Mouse (Mus musculus) right cerebral cortex, postnatal 4 days (tissue): ENCODE measurements at regions not wholly inside any gene's neighbourhood (a gene's known extent, or its start where the extent isn't known, plus 50 kb on each side); places are given as distances from the start of the nearest gene placed in this dataset.

Experiments
- DNase-seq: peaks from one replicate; pipeline ENCODE4 v3.0.0-alpha.2; 2022

- DNase-seq: no peak
Measured at GRCm38 (mm10) chr9:35328503-35328902, 60.8 kb downstream of the Rpusd4 start.

GRCm38 (mm10) chr9:35330386-35330785 is 62.7 kb downstream of the Rpusd4 start:
- DNase-seq: no peak

DNA sequence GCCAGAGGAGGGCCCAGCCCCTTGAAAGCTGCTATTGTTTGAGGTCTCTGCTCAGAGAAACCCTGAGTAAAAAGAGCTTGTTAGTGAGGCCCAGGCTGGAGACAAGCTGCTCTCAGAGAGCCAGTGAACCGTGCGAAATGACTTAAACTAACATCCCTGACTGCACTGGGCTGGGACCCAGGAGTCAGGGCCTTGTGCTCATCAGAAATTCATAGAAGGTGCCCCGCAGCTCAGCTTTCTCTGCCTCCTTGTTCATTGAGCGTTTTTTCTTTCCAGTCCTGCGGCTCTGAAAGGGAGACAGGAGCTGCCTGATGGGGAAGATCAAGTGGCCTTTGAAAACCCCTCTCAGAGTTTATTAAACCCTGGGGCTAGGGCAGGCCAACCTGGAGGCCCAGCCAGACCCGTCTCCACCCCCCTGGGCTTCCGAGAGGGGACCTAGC is 63.6 kb downstream of the Rpusd4 start:
- no peak for DNase-seq

DNA sequence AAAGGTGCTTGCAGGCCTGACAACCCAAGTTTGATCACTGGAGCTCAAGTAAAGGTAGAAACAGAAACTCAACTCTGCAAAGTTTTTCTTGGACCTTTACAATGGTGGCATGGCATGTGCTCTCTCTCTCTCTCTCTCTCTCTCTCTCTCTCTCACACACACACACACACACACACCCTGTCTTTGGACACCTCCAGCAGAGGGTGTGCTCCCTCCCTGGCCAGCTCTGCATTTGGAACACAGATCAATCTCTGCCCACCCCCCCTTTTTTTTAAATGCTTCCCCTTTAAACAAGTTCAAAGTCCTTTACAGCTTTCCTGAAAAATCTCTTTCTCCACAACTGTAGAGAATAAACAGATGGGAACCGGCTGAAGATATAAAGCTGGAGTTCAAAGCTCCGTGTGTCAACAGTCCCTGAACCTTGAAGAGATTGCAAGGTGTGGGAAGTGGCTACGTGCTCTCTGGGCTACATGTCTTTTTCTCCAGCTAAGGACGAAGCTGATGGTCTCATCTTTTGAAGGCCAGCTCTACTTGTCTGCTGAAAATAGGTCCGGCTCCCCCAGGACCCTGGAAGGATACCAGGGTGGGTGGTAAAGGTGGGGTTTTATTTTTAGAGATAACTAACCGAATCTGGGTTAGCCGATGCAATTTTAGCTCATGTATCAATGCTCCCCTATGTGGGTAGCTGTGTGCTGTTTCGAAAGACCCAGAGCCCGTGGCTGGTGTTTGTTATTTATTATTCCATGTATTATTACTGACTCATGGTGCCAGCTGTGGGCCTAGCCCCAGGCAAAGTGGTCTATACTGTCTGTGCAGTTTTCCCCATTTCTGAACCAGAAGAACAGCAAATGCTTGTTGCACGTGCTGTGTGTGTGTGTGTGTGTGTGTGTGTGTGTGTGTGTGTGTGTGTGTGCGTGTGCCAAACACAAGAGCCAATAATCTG is 65.3 kb downstream of the Rpusd4 start:
- DNase-seq: no peak

GRCm38 (mm10) chr9:35333631-35334005 is 66.0 kb downstream of the Rpusd4 start:
- DNase-seq: no peak

- DNase-seq: no peak
Measured at GRCm38 (mm10) chr9:35334536-35334935, 66.9 kb downstream of the Rpusd4 start.

DNA sequence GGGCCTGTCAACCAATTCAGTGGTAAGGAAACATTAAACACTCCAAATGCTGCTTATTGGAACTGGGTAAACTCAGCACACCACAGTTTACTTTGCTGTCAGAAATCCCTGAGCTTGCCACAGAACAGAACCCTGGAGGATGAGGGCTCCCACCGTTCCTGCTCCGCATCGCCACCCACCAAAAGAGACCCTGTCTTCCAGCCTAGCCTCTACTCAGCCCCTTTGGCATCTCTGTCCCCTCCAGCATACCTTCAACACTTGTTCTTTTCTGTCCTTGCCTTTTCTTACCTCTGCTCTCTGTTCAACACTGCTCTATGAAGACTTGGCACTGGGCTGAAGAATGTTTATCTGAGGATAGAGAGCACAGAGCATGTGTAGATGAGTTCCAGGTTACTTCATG is 67.5 kb downstream of the Rpusd4 start:
- DNase-seq: no peak

GRCm38 (mm10) chr9:35335888-35336700 is 68.4 kb downstream of the Rpusd4 start:
- no peak for DNase-seq

GRCm38 (mm10) chr9:35336701-35337055 is 69.0 kb downstream of the Rpusd4 start:
- DNase-seq: no peak

DNA sequence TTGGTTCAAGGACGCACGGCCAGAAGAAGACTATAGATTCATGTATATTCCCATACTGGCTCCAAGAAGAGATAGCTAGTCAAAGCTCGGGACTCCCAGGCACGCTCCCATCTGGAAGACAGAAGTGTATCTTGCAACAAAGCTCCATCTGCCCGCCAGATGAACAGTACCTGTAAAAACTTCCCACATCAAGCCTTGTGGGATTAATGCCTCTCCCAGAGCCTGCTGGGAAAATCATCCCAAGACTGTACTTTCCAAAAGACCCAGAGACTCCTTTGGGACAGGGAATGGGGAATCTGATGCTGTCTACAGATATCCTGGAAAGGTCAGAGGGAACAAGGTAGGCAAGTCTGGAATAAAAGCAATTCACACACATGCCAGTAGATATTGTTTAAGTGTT is 71.2 kb downstream of the Rpusd4 start:
- no peak for DNase-seq

DNA sequence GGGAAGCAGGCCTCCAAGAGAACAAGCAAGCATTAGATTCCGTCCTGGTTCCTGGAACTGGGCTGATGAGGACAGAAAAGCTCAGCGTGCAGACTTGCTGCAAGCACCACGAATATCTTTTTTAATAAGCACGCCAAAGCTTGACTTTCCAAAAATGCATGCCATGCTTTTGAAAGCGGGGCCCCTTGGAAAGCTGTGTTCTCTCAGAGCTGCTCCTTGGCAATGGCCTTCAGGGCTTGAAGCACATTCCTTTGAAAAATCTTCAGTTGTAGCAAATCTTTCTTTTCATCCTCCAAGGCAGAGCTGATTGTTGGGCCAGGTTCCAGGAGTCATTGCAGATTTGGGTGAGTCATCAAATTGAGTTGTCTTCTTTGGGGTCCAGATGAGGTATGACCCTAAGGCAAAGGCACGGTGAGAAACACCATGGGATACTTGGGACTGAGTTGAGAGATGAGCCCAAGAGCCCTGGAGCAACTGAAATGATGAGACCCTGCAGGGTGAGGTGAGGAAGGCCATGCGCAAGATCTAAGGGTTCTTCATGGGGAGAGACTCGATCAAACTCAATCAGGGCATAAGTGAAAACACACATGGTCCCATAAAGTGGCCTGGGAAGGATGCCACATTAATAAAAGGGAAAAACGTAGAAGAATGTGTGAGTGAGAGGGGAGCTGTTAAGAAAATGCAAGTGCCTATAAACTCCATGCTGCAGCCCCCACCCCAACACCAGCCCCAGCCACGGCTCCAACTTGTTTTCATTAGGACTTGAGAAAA is 72.0 kb downstream of the Rpusd4 start:
- no peak for DNase-seq

GRCm38 (mm10) chr9:35340263-35340573 is 72.6 kb downstream of the Rpusd4 start:
- no peak for DNase-seq

DNA sequence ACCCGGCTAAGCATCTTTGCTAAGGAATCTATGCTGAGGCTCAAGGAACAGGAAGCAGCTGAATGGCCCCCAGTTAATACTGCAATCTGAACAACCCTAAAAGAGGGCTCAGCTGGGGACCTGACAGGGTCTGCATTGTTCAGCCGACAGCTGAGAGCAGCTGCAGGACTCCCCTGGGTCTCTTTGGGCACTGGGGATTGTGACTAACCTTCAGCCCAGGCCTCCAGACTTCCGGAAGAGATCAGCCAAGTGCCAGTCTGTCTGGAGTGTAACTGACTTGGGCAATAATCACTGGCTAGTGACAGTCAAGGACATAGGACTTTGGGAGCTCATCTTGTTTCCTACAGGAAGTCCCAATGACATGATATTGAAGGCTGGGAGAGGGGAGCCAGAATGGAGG is 73.1 kb downstream of the Rpusd4 start:
- no peak for DNase-seq

DNA sequence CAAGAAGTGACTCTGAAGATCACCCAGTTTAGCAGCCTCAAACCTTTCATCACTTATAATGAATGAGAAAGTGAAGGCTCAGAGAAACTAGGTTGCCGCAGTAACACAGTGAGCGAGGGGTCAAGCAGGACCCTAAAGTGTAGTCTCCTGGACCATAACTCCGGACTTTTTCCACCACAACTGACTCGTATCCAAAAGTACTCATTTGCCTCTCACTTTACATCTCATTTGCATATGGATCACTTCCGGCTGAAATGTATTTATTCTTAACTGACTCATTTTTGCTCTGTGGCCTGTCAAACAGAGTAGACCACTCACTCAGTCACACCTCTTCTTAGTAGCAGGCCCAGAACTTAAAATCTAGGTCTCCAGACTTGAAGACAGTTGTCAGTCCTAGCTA is 73.7 kb downstream of the Rpusd4 start:
- no peak for DNase-seq

DNA sequence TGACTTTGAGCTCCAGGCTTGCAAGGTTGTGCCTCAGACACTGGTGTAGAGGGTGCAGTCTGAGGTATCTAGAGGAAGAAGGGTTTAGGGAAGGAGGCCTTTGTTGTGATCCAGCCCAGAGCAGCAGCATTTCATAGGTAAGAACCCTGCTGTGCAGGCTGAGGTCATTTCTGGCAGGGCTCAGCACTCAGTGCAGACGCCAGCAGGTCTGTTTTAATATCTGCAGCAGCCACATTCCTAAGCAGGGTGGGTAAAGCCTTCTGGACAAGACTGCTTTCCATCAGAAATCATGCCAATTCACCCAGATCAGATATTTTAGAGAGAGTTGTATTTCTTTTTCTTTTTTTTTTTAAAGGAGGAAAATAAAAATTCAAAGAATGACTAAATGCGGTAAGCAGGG is 74.8 kb downstream of the Rpusd4 start:
- DNase-seq: no peak

- no peak for DNase-seq
Measured at GRCm38 (mm10) chr9:35343336-35343735, 75.7 kb downstream of the Rpusd4 start.

GRCm38 (mm10) chr9:35344374-35344773 is 76.6 kb upstream of the Cdon start:
- DNase-seq: no peak

- no peak for DNase-seq
Measured at GRCm38 (mm10) chr9:35346378-35346777, 74.5 kb upstream of the Cdon start.

GRCm38 (mm10) chr9:35350046-35350552 is 70.8 kb upstream of the Cdon start:
- DNase-seq: no peak

DNA sequence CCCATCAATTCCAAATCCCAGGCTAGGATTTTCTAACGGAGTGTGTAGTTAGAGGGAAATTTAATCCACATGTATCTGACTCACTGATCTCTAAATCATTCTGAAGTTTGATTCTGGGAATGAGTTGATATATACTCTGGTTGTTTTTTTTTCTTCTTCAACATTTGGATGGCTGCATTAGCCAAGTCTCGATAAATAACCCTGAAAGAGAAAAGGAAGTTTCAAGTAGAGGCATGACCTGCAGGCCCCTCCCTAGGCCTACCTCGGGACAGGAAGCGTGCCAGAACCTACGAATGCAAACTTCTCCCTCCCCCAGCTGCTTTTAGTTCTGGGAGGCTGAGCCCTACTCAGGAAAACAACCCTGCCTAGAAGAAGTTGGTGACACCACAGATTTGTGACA is 69.4 kb upstream of the Cdon start:
- DNase-seq: no peak

DNA sequence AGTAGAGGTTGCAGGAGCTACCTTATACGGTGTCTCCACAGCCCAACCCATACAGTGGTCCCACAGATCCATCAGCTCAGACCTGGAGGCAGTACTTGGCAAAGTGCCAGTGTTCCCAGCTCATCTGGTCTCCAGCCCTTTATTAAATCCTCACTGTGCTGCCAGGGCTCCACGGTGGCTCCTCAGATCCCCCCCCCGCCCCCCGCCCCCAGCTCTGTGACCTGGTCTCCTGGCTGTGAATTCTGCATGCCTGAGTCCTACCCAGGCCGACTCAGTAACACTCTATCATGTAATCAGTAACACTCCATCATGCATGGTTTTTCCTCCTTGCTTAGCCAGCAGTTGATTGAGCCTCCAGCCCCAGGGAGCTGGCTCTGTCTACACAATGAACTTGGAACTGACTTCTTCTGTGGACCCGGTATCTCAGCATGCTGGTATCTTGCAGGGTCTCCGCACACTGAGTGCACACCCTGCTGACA is 66.2 kb upstream of the Cdon start:
- no peak for DNase-seq

DNA sequence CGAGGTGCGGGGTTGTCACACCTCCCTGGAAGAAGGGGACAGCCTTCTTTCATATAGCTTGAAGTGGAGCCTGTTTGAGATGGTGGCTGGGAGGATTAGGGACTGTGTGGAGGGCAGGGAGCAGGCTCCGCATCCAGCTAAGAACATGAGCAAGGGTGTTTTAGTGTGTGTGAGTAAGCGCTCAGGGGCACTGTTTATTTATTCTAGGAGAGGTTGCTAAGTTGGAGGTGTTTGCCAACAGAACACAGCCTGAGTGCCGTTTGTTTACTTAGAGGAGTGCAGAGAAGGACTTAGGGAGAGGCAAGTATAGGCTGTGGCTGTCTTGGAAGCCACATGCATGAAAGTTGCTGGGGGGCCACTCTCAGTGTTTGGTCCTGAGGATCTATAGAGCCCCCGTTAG is 61.2 kb upstream of the Cdon start:
- DNase-seq: no peak
